Mouse (Mus musculus): ENCODE results near the gene C4bp. TPM values are rescaled to one million over a fixed set of nuclear protein-coding genes. Genes with fewer than 3 reads are reported as not detected.
"Not testable (repeated sequence)": the region's sequence is repeated elsewhere in the genome, so short reads cannot be mapped to it uniquely, and the experiment has no call there.

C4bp gene
- polyA plus RNA-seq (2017; shearing (Covaris generic)): under 1 TPM in 1 of 3 experiments, not detected in 2; 0.09 TPM

DNA sequence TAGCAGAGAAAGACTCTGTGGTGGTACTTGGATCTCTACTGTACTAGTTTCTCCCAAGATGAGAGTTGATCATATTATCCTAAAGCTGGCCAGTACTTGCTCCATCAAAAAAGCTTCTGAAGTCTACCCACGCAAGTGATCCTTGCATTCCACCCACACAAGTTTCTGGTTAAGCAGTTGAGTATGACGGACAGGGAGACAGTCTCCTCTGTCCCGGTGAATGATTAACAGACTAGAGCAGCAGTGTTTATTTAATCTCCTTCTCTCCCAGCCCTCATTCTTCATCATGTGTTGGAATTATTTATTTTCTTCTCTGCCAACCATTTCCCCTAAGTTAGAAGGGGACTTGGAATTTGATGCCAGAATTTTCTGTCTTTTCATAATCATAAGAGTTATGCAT is at the start of gene C4bp:
Gene C4bp (minus strand): TSS at position 179 of the 400 bp plus-strand sequence.
- ATAC-seq: no peak

DNA sequence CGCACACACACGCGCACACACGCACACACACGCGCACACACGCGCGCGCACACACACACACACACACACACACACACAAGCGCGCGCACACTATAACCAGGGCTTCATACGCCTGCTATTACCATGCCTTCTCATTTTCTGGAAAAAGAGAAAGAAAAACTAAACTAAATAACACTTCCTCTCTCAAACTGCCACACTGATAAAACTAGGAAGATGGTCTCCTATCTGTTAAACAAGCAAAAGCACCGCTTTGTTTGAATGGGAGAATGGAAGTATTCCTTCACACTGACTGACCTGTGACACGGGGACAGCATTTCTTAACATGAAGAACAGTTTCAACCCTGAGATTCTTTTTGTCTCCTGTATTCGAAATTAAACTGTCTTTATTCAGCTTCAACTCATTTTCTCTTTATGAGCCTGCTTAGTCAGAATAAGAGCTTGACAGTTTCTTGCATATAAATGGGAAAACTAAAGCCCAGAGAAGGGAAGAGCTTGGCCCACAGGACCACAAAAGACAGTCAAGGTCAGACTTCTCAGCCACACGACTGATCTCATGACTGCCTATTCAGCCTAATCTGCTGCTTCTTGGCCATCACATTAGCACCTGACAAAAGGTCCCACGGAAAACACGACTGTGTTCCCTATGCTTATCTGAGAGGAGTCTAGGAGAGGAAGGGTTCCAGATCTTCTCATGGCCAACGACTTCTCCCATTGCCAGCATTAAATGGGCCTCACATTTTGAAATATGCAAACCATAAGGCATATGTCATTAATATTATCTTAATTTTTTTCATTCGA is 49.0 kb upstream of the C4bp start:
- no peak for ATAC-seq

DNA sequence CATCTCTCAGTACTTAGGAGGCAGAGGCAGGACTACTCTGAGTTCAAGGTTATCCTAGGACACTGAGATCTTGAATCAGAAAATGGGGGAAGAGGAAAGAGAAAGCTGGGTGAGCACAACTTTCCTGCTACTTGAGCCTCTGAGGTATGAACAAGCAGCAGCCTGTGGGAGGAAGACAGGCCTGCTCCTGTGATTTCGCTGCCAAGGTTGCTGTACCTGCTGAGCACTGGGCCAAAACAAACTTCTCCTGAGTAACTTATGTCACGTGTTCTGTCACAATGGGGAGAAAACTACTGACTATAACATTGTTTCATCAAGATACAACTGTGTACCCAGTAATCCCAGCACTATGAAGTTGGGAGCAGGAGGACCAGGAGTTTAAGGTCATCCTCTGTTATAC is 42.2 kb upstream of the C4bp start:
- ATAC-seq: no peak

DNA sequence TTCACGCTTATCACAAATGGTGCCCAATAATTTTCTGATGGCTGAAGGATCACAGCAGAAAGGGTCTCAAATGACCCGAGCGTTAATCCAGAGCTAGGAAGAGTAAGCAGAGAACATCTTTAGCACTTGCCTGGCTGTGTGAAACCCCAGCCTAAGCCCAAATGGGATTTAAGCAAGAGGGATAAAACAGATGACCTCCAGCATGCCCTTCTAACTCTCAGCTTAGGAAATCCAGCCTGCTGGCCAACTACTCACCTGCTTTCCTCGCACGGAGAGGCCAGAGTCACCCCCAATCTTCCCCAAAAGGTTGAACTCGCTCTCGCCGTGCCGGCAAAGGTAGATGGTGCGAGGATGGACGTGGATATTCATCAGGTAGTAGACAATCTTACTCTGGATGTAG is 40.5 kb upstream of the C4bp start:
- ATAC-seq: no peak

DNA sequence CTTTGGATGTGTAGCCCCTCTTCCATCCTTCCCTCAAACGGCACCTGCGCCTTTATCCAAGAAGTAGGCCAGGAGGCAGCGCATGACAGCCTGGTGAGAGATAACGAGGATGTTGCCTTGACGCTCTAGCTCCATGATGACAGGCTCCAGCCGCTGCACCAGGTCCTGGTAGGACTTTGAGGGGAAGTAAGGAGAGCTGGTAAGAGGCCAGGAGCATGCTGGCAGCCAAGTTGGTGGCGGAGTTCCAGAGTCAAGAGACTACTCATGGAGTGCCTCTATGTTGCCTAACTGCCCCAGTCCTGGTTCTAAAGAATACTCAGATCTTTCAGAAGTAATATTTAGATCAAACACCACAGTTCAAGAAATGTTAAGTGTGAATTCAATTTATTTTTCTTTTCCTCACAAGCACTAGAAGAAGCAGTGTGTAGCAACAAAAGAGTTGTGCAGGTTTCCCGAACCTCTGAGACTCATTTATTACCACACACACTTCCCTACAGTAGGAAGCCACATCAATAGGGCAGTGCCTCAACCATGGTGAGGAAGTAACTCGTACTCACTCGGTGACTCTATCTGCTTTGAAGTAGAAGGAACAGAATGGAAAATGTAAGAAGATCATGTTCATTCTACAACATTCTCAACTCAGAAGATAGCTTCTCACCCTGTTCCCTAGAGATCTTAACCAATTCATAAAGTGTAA is 38.7 kb upstream of the C4bp start:
- no peak for ATAC-seq

DNA sequence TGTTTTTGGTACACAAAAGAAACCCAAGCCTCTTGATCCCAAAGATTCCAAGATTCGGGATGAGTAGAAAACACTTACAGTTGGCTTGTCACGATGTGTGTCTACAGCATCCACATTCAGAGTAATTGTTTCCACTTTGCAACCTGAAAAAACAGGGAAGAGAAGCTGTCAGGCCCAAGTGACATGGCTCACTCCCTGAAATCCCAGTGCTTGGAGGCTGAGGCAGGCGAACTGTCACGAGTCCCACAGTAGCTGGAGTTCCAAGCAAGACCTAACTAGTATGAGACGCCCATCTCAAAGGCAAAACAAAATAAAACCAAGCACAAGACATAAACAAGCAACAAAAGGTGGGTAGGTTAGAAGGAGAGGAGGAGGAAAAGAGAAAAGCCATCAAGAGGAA is 37.2 kb upstream of the C4bp start:
- no peak for ATAC-seq

DNA sequence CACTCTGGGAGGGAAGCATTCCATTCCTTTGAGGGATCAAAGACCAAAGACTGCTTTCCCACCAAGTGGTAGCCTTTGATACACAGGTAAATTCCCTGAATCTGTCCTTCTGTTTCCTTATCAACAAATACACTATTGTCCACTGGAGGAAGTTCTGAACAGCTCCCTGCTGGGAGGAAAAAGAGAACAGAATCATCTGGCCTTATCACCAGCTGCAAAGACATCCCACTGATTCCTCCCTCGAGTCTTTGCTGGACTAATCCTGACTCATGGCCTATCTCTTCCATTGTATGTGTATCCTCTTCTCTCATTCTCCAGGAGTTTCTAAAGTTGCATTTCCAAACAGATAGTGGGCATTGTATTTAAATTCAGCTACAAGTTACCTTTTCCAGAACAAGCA is 22.5 kb upstream of the C4bp start:
- no peak for ATAC-seq

DNA sequence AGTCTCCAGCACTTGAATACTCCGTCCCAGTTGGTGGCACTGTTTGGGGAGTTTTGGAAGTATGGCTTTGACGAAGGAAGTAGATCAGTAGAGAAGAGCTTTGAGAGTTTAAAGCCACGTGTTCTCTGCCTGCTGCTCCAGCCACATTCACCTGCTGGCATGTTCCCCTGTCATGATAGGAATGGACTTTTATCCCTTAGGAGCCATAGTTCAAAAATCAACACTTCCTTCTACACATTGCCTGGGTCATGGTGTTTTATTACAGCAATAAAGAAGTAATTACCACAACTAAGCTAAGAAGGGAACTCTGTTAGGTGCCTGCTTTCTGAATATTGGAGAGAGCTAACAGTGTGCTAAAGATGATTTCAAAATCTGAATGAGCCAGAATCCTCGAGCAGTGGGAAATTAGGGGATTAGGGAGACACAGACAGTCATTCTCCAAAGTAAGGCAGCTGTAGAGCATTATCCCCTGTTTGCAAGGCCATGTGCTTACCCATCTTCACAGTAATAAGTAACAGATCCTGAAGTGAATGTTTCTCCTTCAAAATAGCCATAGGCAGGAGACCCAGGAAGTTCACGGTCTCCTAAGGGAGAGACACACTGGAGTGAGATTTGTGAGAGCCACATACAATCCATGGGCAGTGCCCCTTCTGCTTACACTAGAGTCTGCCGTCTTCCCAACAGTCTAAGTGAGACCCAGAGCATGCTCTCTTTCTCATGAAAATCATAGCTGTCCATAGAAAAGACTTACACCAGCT is 20.4 kb upstream of the C4bp start:
- no peak for ATAC-seq

DNA sequence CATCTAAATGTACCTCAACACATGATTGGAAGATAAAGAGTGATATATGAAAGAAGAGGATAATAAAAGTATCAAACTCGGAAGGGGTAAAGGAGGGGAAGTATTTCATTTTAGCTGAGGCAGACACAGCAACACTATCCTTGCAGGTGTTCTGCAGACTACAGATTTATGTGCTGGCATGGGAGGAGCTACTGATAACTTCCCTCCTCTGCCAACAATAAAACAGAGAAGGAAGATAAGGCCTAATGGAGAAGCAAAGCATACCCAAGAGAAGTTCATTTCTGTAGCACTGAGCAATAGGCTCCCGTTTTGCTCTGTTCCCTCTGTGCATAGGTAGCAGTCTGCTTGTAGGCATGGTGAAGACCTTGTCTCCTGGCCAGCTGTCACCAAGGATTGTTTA is 19.6 kb upstream of the C4bp start:
- no peak for ATAC-seq

DNA sequence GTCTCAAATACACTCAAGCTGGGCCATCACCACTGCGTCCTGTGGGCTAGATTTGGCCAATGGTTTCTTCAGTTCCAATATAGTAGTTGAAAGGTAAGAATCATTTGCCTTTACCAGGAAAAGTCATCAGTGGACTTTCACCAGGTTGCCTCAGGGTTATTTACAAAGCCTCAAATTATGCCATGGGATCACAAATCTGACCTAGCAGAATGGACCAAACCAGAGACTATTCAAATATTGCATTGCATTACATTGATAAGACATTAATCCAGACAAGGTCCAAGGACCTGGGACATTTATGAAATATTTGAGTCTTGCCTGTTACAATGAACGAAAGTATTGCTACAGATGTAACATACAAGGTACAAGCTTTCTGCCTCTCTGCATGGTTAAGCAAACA is 17.1 kb upstream of the C4bp start:
- no peak for ATAC-seq

DNA sequence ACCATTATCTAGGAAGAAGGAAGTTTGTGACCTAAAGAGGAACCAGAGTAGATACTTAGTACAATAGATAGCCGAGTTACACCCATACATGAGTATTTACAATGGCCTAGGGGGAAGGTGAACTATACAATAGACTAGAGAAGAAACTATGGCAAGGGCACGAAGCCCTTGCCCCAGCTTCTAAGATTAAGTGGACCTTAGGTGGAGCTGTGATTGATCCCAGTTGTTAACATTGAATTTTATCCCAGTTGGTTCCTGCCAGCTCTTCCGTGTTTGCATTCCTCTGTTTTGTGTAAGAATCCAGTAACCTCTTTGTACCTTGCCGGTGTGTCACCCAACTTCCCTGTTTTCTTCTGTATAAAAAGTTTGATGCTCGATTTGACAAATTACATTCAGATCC is 2.1 kb upstream of the C4bp start:
- ATAC-seq: not testable (repeated sequence)

DNA sequence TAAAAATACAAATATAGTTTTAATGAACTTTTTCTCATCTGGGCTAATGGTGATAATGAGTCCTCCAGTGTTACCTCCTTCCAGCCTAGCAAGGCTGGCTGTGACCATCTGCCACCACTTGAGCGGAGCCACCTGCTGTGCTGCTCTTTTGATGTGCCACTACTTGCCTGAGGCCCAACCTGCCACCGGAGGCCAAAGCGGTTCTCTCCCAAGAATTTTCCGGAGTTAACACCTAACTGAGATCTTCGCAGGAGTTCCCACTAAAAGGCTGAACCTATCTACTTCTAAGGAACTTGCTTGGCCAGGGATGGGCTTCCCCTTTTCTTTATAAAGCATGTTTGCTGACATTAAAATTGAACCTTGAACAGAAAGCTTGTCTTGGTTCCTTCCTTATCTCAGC is 1.8 kb downstream of the C4bp start:
- ATAC-seq: not testable (repeated sequence)

DNA sequence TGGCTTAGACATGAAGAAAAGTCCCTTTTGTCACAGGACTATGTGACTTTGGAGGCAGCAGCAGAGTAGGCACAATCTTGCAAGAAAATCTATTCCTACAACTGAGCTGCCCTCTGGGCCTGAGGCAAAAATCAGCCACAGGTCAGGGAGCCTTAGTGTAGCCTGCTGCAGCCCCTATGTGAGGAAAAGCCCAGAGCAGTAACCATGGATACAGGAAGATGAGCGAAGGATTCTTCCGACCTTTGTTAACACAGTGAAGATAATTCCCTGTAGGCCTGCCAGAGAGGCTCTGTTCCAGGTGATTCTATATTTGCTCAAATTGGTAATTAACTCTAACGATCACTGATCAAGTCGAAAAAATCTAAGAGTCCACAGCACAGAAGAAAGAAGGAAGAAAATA is 17.3 kb downstream of the C4bp start:
- ATAC-seq: no peak

DNA sequence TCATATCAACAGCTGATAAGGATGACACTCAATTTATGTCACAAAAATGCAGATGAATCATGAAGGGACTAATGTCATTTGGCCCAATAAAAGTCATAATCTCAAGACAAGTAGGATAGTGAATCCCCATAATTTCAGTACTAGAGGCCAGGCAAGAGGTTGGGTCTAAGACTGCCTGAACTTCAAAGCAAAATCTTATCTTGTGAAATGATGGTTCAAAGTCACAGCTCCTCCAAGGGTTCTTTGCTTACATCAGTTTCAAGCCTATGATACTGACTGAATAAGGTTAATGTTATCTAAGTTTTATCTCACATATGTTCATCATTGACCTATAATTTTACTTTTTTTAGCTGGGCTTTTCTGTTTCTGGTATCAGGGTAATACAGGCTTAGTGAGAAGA is 20.5 kb downstream of the C4bp start:
- no peak for ATAC-seq

DNA sequence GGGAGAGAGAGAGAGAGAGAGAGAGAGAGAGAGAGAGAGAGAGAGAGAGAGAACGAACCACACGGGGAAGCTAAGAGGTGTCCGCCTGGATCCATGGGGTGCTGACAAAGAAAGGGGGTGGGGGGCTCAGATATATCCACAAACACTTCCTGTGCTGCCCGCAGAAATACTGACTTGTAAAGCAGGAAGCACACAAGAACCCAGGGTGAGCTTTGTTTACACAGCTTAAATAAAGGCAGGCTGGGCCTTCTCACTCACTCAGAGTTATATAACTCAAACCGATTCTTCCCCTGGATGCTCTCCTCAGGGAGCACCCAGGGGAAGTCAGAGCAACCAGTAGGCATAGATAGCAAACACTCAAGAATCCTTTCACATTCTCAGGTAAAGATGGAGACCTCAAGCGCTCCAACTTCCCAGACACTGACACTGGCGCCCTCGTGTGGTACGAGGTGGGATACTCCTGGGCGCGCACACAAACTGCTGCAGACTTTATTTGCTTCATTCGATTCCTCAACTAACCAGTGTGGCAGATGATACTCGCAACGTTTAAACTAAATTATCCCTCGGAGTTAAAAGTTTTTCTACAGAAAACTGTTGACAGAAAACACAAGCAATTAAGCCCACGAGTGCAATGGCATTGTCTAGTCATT is 27.5 kb downstream of the C4bp start:
- ATAC-seq: peak; percentile 80

DNA sequence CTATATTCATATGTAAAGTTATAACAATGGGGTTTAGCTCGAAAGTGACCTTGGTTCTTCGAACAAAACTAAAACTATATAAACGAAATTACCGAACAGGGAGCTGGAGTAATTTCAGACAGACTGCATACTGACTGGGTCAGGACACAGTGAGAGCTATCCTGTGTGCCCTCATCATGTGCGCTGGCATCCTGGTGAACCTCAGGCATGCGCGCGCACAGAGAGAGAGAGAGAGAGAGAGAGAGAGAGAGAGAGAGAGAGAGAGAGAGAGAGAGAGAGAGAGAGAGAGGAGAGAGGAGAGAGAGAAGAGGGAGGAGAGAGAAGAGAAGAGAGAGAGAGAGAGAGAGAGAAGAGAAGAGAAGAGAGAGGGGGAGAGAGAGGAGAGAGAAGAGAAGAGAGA is 28.1 kb downstream of the C4bp start:
- no peak for ATAC-seq

DNA sequence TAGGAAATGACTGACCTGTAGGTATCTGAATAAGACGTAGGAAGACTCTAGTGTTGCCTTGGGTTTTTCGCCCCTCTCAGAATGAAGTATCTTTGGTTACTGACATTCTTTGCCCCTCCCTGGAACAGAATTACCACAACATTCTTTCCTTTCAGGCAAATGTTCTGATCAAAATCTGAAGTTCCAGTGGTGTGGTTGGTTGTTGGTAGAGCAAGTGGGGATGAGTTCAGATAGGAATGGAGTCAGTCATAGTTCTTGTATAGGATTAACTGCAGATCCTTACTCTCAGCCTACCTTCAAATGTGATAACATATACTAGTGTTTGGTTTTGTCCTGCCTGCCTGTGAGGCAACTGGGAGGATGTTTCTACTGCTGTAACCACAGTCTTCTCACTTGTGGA is 31.9 kb downstream of the C4bp start, which contains the start of gene Zp3r:
Gene Zp3r (minus strand): TSS at position 101 of the 400 bp plus-strand sequence.
- ATAC-seq: no peak

DNA sequence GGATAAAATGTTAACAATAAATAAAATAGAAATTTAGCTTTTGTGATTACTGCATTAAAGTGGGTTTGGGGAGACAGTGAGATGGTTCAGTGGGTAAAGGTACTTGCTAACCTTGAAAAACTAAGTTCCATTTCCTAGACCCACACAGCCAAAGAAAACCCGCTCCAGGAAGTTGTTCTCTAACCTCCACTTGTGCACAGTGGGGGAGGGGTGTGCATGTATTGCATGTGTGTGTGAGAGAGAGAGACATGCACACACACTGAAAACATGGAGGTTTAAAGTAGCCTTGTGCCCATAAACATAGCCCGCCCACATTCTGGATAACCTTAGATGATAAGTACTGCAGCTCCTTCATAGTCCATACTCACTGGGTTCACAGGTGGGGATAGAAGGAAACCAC is 65.1 kb downstream of the C4bp start:
- no peak for ATAC-seq

DNA sequence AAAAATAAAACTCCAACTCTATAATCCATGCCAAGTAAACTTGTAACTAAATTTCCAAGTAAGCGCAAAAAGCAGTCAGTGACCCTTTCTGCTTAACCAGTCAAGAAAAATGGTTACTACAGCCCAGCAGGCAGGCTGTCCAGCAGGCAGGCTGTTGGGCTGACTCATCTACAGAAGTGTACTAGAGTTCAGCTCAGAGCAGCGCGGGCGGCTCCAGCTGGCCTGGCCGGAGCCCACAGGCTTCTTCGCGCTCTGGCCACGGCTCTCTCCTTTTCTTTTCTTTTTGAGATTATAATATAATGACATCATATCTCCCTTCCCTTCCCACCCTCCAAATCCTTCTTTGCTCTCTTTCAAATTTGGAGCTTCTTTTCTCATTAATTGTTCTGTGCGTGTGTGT is 72.8 kb downstream of the C4bp start:
- ATAC-seq: no peak
